Mouse (Mus musculus) gastrocnemius, postnatal 4 days (tissue): ENCODE results near the gene Rhof. TPM values are rescaled to one million over a fixed set of nuclear protein-coding genes. Genes with fewer than 3 reads are reported as not detected.
"Not testable (repeated sequence)": the region's sequence is repeated elsewhere in the genome, so short reads cannot be mapped to it uniquely, and the experiment has no call there.

Source experiments
- DNase-seq, 2 experiments: peaks; one replicate each; pipeline ENCODE4 v3.0.0; 2021 to 2022; ENCODE audit warnings: low spot score in 2 of 2, mixed read lengths in 2 of 2
- total RNA-seq, 2 experiments: library from RNA; stranded (reverse); gene quantifications; 2 replicates each; pipeline ENCODE4 v1.2.3; 2021

Gene Rhof
- total RNA-seq, 2 experiments from 2014 or later, result 0.91 to 0.93 TPM

- DNase-seq, result no peak
Measured at GRCm38 (mm10) chr5:123076419-123077281, 55.8 kb downstream of the Rhof start.

DNA sequence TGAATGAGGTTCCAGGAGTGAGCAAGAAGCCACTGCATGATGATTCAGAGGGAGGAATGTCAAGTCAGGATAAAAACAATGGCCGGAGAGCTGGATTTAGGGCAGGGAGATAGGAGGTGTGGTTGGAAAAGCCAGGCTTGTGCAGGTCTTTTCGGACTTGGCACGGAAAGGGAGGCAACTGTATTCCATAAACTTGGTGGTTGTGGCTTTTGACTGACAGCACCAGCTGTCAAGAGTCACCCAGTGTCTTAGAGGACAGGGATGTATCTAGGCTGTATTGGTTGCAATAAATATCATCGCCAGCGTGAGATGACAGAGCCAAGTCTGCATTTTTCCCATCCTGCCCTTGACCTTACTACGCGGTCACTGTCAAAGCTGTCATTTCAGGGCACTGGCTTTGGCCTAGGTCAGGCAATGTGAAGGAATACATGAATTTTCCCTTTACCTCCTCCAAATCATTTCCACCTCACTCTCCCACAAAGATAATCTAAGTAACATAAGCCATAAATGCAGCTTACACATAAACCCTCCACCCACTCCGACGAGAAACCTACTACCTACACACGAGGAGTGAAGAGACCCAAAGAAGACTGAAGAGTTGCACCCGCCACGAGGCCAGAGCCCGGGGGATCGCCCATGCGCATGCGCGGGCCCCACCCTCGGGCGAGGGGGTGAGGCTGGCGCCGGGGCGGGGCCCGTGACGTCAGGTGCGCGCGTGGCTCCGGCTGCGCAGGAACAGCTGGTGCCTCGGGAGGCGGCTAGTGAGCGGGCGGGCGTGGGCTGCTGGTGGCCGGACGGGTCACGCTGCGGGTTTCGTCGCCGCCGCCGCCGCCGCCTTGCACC, 56.7 kb downstream of the Rhof start:
- peak; percentile 96 for DNase-seq

DNA sequence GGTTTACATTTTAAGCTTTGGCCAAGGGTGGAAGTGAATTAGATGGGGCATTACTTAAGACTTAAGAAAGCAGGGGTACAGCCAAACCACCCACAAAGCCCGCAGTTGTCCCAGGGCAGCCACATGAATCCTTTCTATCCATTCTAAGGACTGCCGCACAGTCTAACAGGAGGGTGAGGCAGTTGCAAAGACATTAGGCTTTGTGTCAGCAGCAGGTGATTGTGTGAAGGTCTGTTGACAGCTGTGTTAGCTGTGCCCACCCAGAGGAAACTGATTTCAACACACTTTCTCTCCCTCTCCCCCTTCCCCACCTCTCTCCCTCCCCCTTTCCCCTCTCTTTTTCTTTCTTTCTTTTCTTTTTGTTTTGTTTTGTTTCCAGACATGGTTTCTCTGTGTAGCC, 63.8 kb downstream of the Rhof start:
- DNase-seq, result no peak

GRCm38 (mm10) chr5:123068115-123068514, 64.4 kb downstream of the Rhof start, which contains the start of gene Tmem120b:
Gene Tmem120b, plus strand, starts transcription at chr5:123068415.
- DNase-seq, result no peak

DNA sequence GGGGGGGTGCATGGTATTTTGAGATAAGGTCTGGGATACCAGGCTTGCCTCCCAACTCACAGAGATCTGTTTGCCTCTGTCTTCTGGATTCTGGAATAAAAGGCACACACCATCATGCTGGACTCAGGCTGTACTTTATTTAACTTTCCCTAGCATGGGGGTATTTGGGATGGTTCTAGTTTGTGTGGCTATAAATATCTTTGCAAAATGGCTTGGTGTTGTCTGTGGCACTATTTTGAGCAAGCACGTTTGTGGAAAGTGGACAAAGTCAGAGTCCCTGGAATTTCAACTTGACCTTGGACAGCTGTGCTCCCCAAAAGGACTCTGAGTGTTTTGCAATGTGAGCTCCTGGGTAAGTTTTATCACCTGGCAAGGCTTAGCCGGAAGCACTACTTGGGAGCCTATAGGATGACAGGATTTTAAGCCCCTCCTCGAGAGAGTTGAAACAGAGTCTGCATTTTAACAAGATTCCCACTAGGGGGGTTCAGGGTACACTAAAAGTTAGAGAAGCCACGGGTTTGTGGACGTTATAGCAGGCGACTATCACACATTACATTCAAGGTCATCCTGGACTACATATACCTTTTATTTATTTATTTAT, 65.0 kb downstream of the Rhof start:
- no peak for DNase-seq

- peak in 1 of 2 experiments; percentile 67 for DNase-seq
Measured at GRCm38 (mm10) chr5:123064207-123064606, 68.3 kb downstream of the Rhof start.

DNA sequence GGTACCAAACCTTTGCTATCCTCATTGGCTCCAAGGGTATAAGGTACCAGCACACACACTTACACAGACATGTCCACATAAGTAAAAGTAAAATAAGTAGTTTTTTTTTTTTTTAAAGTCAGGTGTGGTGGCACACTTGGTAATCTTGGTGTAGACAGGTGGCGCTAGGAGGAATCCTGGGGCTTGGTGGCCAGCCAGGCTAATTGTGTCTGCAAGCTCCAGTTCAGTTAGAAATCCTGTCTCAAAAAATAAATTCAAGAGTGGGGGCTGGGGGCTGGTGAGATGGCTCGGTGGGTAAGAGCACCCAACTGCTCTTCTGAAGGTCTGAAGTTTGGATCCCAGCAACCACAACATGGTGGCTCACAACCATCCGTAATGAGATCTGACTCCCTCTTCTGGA, 69.4 kb downstream of the Rhof start:
- DNase-seq, result no peak

DNA sequence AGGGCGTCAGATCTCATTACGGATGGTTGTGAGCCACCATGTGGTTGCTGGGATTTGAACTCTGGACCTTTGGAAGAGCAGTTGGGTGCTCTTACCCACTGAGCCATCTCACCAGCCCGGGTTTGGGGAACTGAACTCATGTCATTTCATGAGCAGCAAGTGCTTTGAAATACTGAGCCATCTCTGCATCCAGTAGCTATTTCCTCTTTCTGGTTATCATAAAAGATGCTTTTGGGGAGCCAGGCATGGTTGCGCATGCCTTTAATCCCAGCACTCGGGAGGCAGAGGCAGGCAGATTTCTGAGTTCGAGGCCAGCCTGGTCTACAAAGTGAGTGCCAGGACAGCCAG, 71.1 kb downstream of the Rhof start:
- not testable (repeated sequence) for DNase-seq

- no peak for DNase-seq
Measured at GRCm38 (mm10) chr5:123060706-123061401, 71.6 kb downstream of the Rhof start.

DNA sequence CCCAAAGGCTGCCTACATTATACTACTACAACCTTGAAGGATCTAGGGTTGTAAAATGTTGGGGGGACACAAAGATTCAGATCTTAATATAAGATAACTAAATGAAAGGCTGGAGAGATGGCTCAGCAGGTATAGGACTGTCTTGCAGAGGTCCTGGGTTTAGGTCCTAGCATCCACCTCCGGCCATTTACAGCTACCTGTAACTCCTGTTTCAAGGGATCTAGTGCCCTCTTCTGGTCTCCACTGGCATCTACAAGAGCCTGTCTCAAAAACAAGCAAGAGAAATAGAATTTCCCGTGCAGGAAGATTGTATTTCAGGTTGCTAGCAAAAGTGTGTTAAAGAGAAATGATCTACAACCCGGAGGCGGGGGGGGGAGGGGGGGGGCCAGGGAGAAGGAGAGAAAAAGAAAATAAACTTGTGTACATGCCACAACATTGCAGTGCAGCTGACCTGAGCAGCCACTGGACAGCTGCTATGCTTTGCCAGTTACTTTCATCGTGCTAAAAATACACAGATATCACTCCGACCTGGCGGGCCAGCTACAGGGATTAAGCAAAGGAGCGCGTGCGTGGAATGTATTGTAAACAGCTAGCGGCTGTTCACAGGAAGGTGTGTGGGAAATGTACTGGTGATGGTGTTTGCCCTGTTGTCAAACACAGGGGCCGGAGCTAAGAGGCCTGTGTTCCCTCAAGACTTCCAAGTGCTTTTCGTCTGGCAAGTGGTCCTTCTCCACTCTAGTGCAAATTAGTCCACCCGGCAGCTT, 72.6 kb downstream of the Rhof start:
- no peak for DNase-seq

DNA sequence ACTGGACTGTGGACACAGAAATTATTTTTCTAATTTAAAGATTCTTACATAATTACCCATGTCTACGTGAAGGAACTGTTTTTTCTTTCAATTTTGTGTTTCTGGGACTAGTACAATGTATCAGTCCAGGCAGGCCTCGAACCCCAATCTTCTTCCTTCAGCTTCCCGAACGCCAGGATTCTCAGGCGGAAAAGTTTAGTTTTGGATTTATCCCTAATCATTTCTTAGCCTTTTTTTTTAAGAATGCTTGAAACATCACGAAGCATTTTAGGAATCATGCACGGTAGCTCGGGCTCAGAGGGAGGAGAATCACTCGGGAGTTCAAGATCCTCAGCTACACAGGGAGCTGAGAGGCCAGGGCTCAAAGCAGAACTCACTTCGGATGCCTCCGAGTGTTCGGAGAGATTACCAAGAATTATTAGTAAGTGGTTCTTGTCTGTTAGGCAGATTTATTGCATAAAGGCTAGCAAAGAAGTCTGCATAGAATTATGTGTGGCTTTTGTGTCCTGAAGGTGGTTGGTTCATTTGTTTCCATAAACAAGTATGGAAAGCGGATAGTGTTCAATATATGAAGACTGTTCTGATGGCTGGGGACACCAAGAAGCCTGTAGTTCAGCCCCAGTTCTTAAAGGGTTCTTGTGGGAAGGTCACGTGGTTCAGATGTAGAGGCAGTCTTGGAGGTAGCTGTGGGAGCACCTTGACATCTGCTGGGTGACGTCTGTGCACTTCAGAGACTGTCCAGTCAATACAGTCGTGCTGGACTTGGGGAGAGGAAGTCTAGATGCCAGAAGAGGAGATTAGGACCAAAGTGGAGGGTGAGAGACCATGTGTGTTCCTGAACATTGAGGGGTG, 74.0 kb downstream of the Rhof start:
- DNase-seq, result no peak

GRCm38 (mm10) chr5:123057366-123058250, 74.9 kb downstream of the Rhof start:
- DNase-seq, result peak; percentile 97 to 99

Other genes with a start within 250 kb of the Rhof start
- 10 to 100 TPM; 26.0 to 31.7 TPM for gene Kdm2b, start 142.9 kb downstream of the Rhof start, total RNA-seq
- gene Orai1, start 117.6 kb downstream of the Rhof start, total RNA-seq, result 10 to 100 TPM; 46.2 to 53.8 TPM
- gene Morn3, start 85.7 kb downstream of the Rhof start, total RNA-seq, result not detected
- 10 to 100 TPM; 24.0 to 25.9 TPM for gene Tmem120b, start 64.3 kb downstream of the Rhof start, total RNA-seq
- 10 to 100 TPM; 21.0 to 21.4 TPM for gene Setd1b, start 9.5 kb upstream of the Rhof start, total RNA-seq
- gene Psmd9, start 36.7 kb upstream of the Rhof start, total RNA-seq, result 10 to 100 TPM; 28.3 to 32.2 TPM
- 1 to 10 TPM in 1 of 2 experiments, under 1 TPM in 1; 0.42 to 2.4 TPM for gene Hpd, start 50.0 kb upstream of the Rhof start, total RNA-seq
- 1 to 10 TPM; 2.4 to 4.2 TPM for gene Wdr66, start 119.4 kb upstream of the Rhof start, total RNA-seq
- 10 to 100 TPM; 33.6 to 37.5 TPM for gene Bcl7a, start 211.1 kb upstream of the Rhof start, total RNA-seq